Mouse (Mus musculus) adipose tissue, adult 10 weeks (tissue): ENCODE measurements around the gene Irx2. TPM values are rescaled to one million over a fixed set of nuclear protein-coding genes. Genes with fewer than 3 reads are reported as not detected.

Experiments
- polyA plus RNA-seq: library from polyadenylated mRNA; stranded (reverse); fragments of 350-450 nt; fragmentation: Illumina TruSeq; extraction: RNeasy Lipid Tissue Mini Kit (QIAGEN cat#74804); gene quantifications from one replicate; pipeline ENCODE4 v1.2.3, GENCODE M21; 2014; ENCODE audit warnings: low read depth, low replicate concordance

Irx2 gene
- 7.4 TPM for polyA plus RNA-seq

GRCm38 (mm10) chr13:72628462-72628916, at the start of gene Irx2:
Gene Irx2, plus strand, starts transcription at chr13:72628820.

